Mouse (Mus musculus): ENCODE measurements around the gene Phactr3.

Phactr3 gene

GRCm38 (mm10) chr2:178246767-178247166 lies 128.0 kb downstream of the Phactr3 start:
- no peak for TF ChIP-seq GATA4 (IDR thresholded peaks at IDR 0.05; ENCODE audit: insufficient replicate concordance, low read length)

GRCm38 (mm10) chr2:178247274-178247673 lies 128.5 kb downstream of the Phactr3 start:
- no peak for TF ChIP-seq GATA4 (IDR thresholded peaks at IDR 0.05; ENCODE audit: insufficient replicate concordance, low read length)

GRCm38 (mm10) chr2:178257117-178257825 lies 138.5 kb downstream of the Phactr3 start:
- TF ChIP-seq GATA4 (IDR thresholded peaks at IDR 0.05; ENCODE audit: insufficient replicate concordance, low read length) = no peak

- no peak for TF ChIP-seq GATA4 (IDR thresholded peaks at IDR 0.05; ENCODE audit: insufficient replicate concordance, low read length)
Observed at GRCm38 (mm10) chr2:178257986-178258555, 139.3 kb downstream of the Phactr3 start.

GRCm38 (mm10) chr2:178263055-178263454 lies 144.3 kb downstream of the Phactr3 start:
- TF ChIP-seq GATA4 (IDR thresholded peaks at IDR 0.05; ENCODE audit: insufficient replicate concordance, low read length) = no peak

- TF ChIP-seq GATA4 (IDR thresholded peaks at IDR 0.05; ENCODE audit: insufficient replicate concordance, low read length) = no peak
Observed at GRCm38 (mm10) chr2:178264389-178264788, 145.6 kb downstream of the Phactr3 start.

GRCm38 (mm10) chr2:178265454-178265853 lies 146.7 kb downstream of the Phactr3 start:
- no peak for TF ChIP-seq GATA4 (IDR thresholded peaks at IDR 0.05; ENCODE audit: insufficient replicate concordance, low read length)

- TF ChIP-seq GATA4 (IDR thresholded peaks at IDR 0.05; ENCODE audit: insufficient replicate concordance, low read length) = no peak
Observed at GRCm38 (mm10) chr2:178270794-178271193, 152.0 kb downstream of the Phactr3 start.

- no peak for TF ChIP-seq GATA4 (IDR thresholded peaks at IDR 0.05; ENCODE audit: insufficient replicate concordance, low read length)
Observed at GRCm38 (mm10) chr2:178272350-178272749, 153.6 kb downstream of the Phactr3 start.

- TF ChIP-seq GATA4 (IDR thresholded peaks at IDR 0.05; ENCODE audit: insufficient replicate concordance, low read length) = no peak
Observed at GRCm38 (mm10) chr2:178274126-178274525, 155.4 kb downstream of the Phactr3 start.

- no peak for TF ChIP-seq GATA4 (IDR thresholded peaks at IDR 0.05; ENCODE audit: insufficient replicate concordance, low read length)
Observed at GRCm38 (mm10) chr2:178277206-178277605, 158.4 kb downstream of the Phactr3 start.

GRCm38 (mm10) chr2:178281183-178281582 lies 162.4 kb downstream of the Phactr3 start:
- TF ChIP-seq GATA4 (IDR thresholded peaks at IDR 0.05; ENCODE audit: insufficient replicate concordance, low read length) = no peak

- no peak for TF ChIP-seq GATA4 (IDR thresholded peaks at IDR 0.05; ENCODE audit: insufficient replicate concordance, low read length)
Observed at GRCm38 (mm10) chr2:178287285-178287684, 168.5 kb downstream of the Phactr3 start.

GRCm38 (mm10) chr2:178288666-178289065 lies 169.9 kb downstream of the Phactr3 start:
- TF ChIP-seq GATA4 (IDR thresholded peaks at IDR 0.05; ENCODE audit: insufficient replicate concordance, low read length) = no peak

- TF ChIP-seq GATA4 (IDR thresholded peaks at IDR 0.05; ENCODE audit: insufficient replicate concordance, low read length) = no peak
Observed at GRCm38 (mm10) chr2:178303453-178304187, 184.8 kb downstream of the Phactr3 start.

- TF ChIP-seq GATA4 (IDR thresholded peaks at IDR 0.05; ENCODE audit: insufficient replicate concordance, low read length) = no peak
Observed at GRCm38 (mm10) chr2:178304188-178304529, 185.4 kb downstream of the Phactr3 start.
